Mouse (Mus musculus) forebrain, embryonic 12.5 days (tissue): ENCODE measurements around the gene Cenpo. TPM values are rescaled to one million over a fixed set of nuclear protein-coding genes. Genes with fewer than 3 reads are reported as not detected.
A peak's percentile ranks its signal among the peaks of the same experiment; 100 is the strongest.
"Not testable (repeated sequence)": the region's sequence is repeated elsewhere in the genome, so short reads cannot be mapped to it uniquely, and the experiment has no call there.

Experiments
- ATAC-seq: fragments of 200-750 bp; cut with Nextera tagmentation; 2 replicates; pipeline ENCODE4 v1.8.0; 2017; ENCODE audit warnings: moderate TSS enrichment; ENCODE audit not compliant: low FRiP score
- H3K27ac ChIP-seq: fragments of 300-500 bp; sonication (generic); 2 replicates; pipeline ENCODE4 v1.5.1; 2016; ENCODE audit warnings: mild to moderate bottlenecking
- H3K27me3 ChIP-seq: fragments of 300-500 bp; sonication (generic); 2 replicates; pipeline ENCODE4 v1.6.1; 2016; ENCODE audit warnings: mild to moderate bottlenecking
- H3K36me3 ChIP-seq: fragments of 300-500 bp; sonication (generic); replicated peaks from 2 replicates; pipeline ENCODE4 v1.6.1; 2016; ENCODE audit warnings: mild to moderate bottlenecking
- H3K4me1 ChIP-seq: fragments of 300-500 bp; sonication (generic); 2 replicates; pipeline ENCODE4 v1.6.1; 2016
- H3K4me2 ChIP-seq: fragments of 300-500 bp; sonication (generic); 2 replicates; pipeline ENCODE4 v1.6.1; 2016; ENCODE audit warnings: mild to moderate bottlenecking, moderate library complexity
- H3K4me3 ChIP-seq: fragments of 300-500 bp; sonication (generic); replicated peaks from 2 replicates; pipeline ENCODE4 v1.5.1; 2016; ENCODE audit warnings: mild to moderate bottlenecking
- H3K9ac ChIP-seq: fragments of 300-500 bp; sonication (generic); 2 replicates; pipeline ENCODE4 v1.6.1; 2016; ENCODE audit warnings: mild to moderate bottlenecking
- H3K9me3 ChIP-seq: fragments of 300-500 bp; sonication (generic); 2 replicates; pipeline ENCODE4 v1.6.1; 2016
- WGBS: fragments of 180-500 bp; shearing (Covaris S2); methylation state at CpG from one replicate; pipeline ENCODE4 v1.1.7; 2016; 5-methylcytosine and 5-hydroxymethylcytosine counted together
- polyA plus RNA-seq: library from polyadenylated mRNA; unstranded; fragments of >200 nt; fragmentation: Nextera tagmentation; extraction: Ambion mirVana; gene quantifications from 2 replicates; pipeline ENCODE4 v1.2.1, GENCODE M21; 2016

The Cenpo gene
- 16.3 and 17.7 TPM in 2 replicates for polyA plus RNA-seq

DNA sequence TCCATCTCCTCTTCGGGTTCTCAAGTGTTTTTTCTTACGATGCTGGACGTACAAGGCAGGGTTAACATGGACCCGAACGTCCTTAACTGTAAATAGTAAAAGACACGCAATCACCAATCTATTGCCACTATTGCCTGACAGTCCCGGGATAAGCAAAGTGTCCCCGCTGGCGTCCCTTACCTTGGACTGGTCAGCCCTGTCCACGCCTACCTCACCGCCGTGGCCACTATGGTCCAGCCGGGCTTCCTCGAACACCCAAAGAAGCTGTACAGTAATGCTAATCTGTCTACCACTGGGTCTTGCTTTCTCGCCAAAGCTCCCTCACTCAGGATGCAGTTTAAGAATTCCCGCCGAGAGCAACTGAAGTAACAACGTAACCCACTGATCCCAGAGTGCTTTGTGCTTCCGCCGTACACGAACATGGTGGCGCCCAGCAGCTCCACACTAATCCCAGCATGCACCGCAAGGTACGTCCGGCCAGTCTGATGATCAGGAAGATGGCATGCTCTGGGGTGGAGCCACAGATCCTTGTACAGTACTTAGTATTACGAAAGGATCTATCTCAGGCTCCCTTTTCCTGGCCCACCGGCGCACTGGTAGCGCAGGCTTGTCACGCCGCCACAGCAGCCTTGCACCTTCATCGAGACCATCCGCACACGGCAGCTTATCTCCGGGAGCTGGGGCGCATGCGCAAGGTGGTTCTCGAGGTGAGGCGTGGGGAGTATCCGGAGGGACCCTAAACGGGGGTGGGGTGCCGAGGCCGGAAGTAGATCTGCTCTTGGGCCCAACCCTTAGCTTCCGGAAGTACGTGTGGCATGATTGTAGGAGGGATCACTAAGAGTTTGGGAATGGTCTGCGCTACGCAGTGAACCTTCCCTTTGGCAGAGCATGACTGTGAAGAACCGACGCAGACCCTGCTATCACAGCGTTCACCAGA, at the start of gene Cenpo, which contains the start of gene Ptrhd1:
TSS of gene Cenpo (minus strand) at position 723 of the 937 bp plus-strand sequence.
TSS of gene Ptrhd1 (plus strand) at position 456 of the 937 bp plus-strand sequence.
- peak within 1 kb of the TSS; percentile 69 for H3K4me3 ChIP-seq
- H3K4me1 ChIP-seq: peaks cover 17% of the 10 kb centered on the region
- WGBS: under 1% methylated on average over 50 of the region's 50 CpGs
- no peaks in the 10 kb centered on the region for H3K27me3 ChIP-seq
- H3K4me2 ChIP-seq: peak within 1 kb of the TSS; percentile 66
- ATAC-seq: peak; percentile 99
- peak within 1 kb of the TSS; percentile 68 for H3K9ac ChIP-seq
- H3K36me3 ChIP-seq: peaks cover 15% of the 10 kb centered on the region
- peak within 1 kb of the TSS; percentile 92 for H3K27ac ChIP-seq
- H3K9me3 ChIP-seq: no peaks in the 10 kb centered on the region

DNA sequence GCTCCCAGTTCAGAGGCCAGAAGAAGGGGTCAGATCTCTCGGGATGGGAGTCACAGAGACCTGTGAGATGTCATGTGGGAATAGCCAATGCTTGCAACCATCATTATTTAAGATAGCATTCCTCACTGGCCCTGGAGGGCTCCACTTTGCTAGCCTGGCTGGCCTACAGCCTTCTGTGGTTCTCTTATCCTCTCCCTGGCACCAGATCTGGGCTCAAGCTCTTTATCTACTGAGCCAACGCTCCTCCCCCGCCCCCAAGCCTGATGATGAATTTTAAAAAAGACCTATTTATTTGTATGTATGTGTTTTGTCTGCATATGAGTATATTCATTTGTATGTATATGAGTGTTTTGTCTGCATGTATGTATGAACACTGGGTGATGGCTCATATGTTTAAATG, 45.8 kb upstream of the Cenpo start:
- no peaks in the 10 kb centered on the region for H3K27me3 ChIP-seq
- no peak overlapping the region for H3K27ac ChIP-seq
- 88% methylated on average over 3 of the region's 3 CpGs for WGBS
- no peak overlapping the region for H3K4me3 ChIP-seq
- no peak overlapping the region for H3K4me2 ChIP-seq
- no peaks in the 10 kb centered on the region for H3K9me3 ChIP-seq
- H3K9ac ChIP-seq: no peak overlapping the region
- H3K36me3 ChIP-seq: 0 out of 2 replicates have a peak, but pooled peaks cover under 1% of the 10 kb centered on the region
- no peak for ATAC-seq
- H3K4me1 ChIP-seq: no peaks in the 10 kb centered on the region

DNA sequence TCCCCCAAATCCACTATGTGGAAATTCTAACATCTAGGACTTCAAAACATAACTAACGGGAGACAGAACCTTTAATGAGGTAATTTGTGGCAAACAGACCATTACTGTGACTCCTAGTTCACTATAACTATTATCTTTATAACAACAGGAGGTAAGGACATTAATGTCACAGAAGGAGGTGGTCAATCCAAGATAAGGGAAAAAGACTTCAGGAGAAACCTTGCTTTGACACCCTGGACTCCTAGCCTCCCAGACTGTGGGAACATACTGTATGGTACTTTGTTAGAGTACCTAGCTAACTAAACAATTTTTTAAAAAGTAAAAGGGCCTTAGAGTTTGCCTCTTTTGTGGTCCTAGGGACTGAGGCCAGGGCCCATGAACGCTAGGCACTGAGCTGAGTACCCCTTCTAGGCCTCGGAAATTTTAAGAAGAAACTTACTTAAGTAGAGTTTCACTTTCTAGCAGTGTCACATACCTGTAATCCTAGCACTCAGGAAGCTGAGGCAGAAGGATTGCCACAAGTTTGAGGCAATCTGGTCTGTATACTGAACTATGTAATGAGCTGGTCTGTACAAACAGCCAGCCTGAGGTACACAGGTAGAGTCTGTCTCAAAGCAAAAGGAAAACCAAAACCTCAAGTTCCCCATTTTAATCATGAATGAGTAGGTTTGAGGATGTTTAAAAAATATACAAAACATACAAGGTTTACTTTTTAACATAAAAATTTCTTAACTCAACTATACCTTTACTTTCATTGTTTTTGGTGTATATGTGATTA, 45.1 kb upstream of the Cenpo start:
- no peaks in the 10 kb centered on the region for H3K4me1 ChIP-seq
- WGBS: 89% methylated on average over 3 of the region's 3 CpGs
- H3K4me2 ChIP-seq: no peak overlapping the region

DNA sequence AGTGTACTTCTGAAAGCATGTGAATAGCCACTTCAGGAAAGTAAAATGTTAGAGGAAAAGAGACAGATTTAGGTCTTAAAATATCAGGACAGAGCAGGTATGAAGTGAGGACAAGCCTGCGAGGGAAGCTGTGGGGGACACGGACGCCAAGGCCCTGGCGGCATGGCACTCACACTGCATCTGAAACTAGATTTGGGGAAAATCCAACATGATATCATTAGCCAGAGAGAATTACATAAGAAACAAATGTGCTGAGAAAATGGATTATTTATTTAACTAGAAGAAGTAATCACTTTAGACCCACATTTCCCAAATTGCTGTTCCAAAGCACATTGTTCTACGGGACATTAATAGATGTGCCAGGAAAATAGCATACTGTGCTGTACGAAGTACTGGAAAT, 37.0 kb upstream of the Cenpo start:
- WGBS: 92% methylated on average over 6 of the region's 6 CpGs
- no peaks in the 10 kb centered on the region for H3K9me3 ChIP-seq
- no peak for ATAC-seq
- H3K27ac ChIP-seq: no peak overlapping the region
- H3K4me2 ChIP-seq: no peak overlapping the region
- no peak overlapping the region for H3K9ac ChIP-seq
- no peak overlapping the region for H3K4me3 ChIP-seq
- H3K27me3 ChIP-seq: no peaks in the 10 kb centered on the region
- peaks cover 40% of the 10 kb centered on the region for H3K36me3 ChIP-seq
- no peaks in the 10 kb centered on the region for H3K4me1 ChIP-seq

More for the DNA sequence above, 45.1 kb upstream of the Cenpo start:
- no peak overlapping the region for H3K27ac ChIP-seq
- no peaks in the 10 kb centered on the region for H3K27me3 ChIP-seq
- H3K4me3 ChIP-seq: no peak overlapping the region
- no peak overlapping the region for H3K9ac ChIP-seq
- H3K36me3 ChIP-seq: peaks cover 6% of the 10 kb centered on the region
- H3K9me3 ChIP-seq: no peaks in the 10 kb centered on the region
- no peak for ATAC-seq

DNA sequence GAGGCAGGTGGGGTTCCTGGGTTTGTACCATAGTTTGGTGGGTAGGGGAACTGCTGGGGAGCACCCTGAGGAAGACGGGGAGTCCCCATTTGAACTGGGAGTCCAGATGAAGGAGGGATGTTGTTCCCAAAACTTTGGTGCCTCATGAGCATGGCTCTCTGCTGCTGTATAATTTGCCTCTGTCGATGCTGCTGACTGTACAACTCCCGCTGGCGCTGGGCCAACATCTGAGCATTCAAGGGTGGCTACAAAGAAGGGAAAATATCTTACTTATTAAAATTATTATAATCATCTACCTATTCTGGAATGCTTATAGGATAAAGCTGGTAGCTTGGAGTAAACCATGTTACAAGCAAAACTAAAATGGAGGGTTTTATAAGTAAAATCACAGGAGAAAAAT, 33.7 kb upstream of the Cenpo start:
- Histone ChIP-seq H3K36me3 (peaks cover 40% of the 10 kb centered on the region), H3K9me3 (no peaks in the 10 kb centered on the region), H3K27me3 (no peaks in the 10 kb centered on the region), H3K27ac (no peak overlapping the region), H3K4me3 (no peak overlapping the region), H3K9ac (no peak overlapping the region), H3K4me2 (no peak overlapping the region), H3K4me1 (no peaks in the 10 kb centered on the region)
- 92% methylated on average over 4 of the region's 4 CpGs for WGBS
- no peak for ATAC-seq

DNA sequence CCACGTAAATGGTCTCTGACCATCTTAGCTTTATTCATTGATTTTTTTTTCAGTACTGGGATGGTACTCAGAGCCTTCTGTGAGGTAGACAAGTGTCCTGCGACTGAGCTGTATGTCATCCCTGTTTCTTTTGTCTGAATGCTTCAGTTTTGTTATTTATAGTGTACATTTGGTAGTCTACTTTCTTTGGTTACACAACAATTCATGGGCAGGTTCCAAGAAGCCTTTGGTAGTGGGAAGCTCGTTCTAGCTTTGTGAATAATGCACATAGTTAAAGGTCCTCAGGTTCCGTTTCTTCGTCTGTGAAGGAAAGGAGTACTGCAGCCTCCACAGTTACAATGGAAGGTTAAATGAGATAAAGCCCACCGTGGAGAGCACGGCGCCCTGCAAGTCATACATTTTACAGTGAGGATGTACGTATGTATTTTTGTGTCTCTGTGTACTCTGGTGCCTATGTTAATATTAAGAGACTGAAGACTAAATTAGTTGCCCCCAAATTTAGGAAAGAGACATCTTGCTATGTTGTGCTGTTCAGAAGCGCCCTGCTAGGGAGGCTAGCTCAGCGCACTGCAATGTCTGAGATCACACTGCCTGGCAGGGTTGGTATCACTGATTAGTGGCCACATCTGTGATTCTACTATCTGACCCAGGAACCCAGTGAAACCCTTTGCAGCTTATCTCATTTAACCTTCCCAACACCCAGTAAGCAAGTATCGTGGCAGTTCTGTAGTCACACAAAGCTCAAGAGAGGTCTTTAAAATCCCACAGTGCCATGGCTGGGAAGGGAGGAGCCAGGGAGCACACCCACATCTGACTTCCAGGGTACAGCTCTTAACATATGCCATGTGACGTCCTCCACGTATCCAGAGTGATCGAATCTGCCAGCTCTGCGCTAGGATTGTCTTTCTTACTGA, 18.9 kb upstream of the Cenpo start:
- Histone ChIP-seq H3K9ac (no peak overlapping the region), H3K4me1 (no peaks in the 10 kb centered on the region), H3K4me3 (no peak overlapping the region), H3K36me3 (peaks cover 33% of the 10 kb centered on the region), H3K9me3 (no peaks in the 10 kb centered on the region), H3K27ac (no peak overlapping the region), H3K4me2 (no peak overlapping the region), H3K27me3 (no peaks in the 10 kb centered on the region)
- 89% methylated on average over 16 of the region's 16 CpGs for WGBS
- ATAC-seq: no peak

DNA sequence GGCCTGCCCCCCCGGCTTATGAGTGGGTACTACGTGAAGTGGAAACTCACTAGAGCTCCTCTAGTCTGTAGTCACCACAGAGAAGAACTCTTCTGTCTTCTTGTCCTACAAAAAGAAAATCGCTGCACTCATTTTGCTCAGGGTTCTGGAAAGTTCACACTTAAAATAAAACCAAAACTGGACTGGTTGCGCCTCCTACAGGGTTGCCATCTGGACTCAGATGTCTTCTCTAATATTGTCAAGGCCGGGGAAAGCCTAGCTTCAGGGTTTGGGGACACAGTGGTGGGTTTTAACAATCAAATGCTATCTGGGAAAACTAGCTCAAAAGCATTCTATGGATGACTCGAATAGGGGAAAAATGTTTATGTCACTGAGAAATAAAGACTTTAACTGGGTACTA, 15.7 kb upstream of the Cenpo start:
- H3K27me3 ChIP-seq: no peaks in the 10 kb centered on the region
- no peak for ATAC-seq
- H3K27ac ChIP-seq: no peak overlapping the region
- no peak overlapping the region for H3K4me3 ChIP-seq
- H3K9me3 ChIP-seq: no peaks in the 10 kb centered on the region
- no peak overlapping the region for H3K9ac ChIP-seq
- no peak overlapping the region for H3K4me2 ChIP-seq
- H3K4me1 ChIP-seq: no peaks in the 10 kb centered on the region
- peaks cover 23% of the 10 kb centered on the region for H3K36me3 ChIP-seq
- 88% methylated on average over 6 of the region's 6 CpGs for WGBS

DNA sequence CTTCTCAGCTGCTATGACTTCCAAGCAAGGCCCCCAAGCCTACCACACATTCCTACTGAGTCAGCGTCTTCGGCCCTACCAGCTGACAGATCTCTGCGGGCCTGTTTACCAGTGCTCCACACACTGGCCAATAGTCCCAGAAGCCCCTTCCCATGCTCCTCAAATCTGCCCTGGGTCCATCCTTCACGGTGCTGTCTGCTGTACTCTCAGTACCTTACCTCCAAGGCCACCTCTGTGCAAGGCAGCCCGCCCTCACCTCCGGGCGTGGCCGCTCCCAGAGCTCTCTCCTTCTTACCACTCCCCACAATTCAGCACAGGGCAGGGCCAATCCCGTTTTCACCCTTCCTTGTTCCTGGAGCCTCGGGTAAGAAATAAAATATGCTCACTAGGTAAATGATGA, 11.6 kb upstream of the Cenpo start:
- no peaks in the 10 kb centered on the region for H3K27me3 ChIP-seq
- no peak overlapping the region for H3K9ac ChIP-seq
- no peaks in the 10 kb centered on the region for H3K9me3 ChIP-seq
- peaks cover 5% of the 10 kb centered on the region for H3K36me3 ChIP-seq
- H3K4me3 ChIP-seq: no peak overlapping the region
- WGBS: 89% methylated on average over 10 of the region's 10 CpGs
- H3K4me2 ChIP-seq: no peak overlapping the region
- no peaks in the 10 kb centered on the region for H3K4me1 ChIP-seq
- no peak for ATAC-seq
- no peak overlapping the region for H3K27ac ChIP-seq

DNA sequence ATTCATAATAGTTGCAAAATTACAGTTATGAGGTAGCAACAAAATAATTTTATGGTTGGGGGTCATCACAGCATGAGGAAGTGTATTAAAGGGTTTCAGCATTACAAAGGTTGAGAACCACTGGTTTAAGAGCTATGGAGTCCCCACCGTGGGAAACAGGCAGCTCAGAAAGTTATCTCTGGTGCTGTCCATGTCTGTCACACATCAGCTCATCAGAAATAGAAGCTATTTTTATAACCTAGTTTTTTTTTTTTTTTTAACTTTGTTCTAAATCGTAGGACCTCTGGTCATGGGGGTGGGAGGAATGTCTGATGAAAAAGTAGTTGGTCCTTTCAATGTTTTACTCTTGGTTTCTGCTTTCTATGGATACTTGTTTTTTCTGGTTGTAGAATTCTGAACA, 9.7 kb upstream of the Cenpo start:
- Histone ChIP-seq H3K36me3 (peaks cover 3% of the 10 kb centered on the region), H3K4me2 (no peak overlapping the region), H3K9me3 (no peaks in the 10 kb centered on the region), H3K4me3 (no peak overlapping the region), H3K4me1 (no peaks in the 10 kb centered on the region), H3K9ac (no peak overlapping the region), H3K27me3 (no peaks in the 10 kb centered on the region), H3K27ac (no peak overlapping the region)
- no peak for ATAC-seq
- 86% methylated on average over 2 of the region's 2 CpGs for WGBS

DNA sequence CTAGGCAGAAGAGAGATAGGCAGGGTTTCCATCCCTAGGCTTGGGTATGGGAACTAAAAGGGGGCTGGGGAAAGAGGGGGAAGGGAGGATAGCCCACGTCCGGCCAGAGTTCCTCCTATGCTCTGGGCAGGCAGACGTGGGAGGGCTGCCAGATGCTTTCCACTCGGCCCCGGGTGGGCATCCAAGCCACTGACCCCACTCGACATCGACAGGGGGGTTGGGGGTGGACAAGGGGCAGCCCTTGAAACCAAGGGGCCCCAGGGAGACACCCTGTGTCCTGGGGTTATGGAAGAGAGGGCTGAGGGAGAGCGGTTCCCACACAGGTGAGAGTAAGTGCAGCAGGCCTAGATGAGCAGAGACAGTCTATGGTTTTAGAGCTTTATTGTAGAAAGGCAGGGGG, 6.2 kb upstream of the Cenpo start:
- not testable (repeated sequence) for H3K9me3 ChIP-seq, H3K27ac ChIP-seq, H3K27me3 ChIP-seq, H3K36me3 ChIP-seq, H3K4me3 ChIP-seq, ATAC-seq, H3K4me2 ChIP-seq, H3K9ac ChIP-seq, H3K4me1 ChIP-seq
- 81% methylated on average over 8 of the region's 8 CpGs for WGBS

DNA sequence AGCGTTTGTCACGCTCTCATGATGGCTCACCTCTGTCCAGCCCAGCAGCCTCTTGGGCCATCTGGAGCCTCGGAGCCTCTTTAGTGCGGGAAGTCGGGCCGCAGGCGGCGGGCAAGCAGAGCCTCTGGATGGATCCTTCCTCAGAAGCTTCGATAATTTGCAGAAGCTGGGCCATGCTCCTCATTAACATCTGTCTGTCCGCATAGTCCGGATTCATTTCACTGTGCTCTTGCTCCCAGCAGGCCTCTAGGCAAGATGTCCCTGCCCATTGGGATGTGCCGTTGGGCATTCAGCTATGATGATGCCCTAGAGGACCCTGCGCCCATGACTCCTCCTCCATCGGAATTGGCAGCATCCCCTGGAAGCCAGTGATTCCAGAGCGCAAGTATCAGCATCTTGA, 3.4 kb upstream of the Cenpo start:
- no peaks in the 10 kb centered on the region for H3K9me3 ChIP-seq
- WGBS: 96% methylated on average over 15 of the region's 15 CpGs
- no peak overlapping the region for H3K4me2 ChIP-seq
- no peak overlapping the region for H3K4me3 ChIP-seq
- no peak overlapping the region for H3K9ac ChIP-seq
- H3K36me3 ChIP-seq: no peaks in the 10 kb centered on the region
- no peak for ATAC-seq
- no peaks in the 10 kb centered on the region for H3K27me3 ChIP-seq
- H3K4me1 ChIP-seq: peaks cover 13% of the 10 kb centered on the region
- no peak overlapping the region for H3K27ac ChIP-seq

DNA sequence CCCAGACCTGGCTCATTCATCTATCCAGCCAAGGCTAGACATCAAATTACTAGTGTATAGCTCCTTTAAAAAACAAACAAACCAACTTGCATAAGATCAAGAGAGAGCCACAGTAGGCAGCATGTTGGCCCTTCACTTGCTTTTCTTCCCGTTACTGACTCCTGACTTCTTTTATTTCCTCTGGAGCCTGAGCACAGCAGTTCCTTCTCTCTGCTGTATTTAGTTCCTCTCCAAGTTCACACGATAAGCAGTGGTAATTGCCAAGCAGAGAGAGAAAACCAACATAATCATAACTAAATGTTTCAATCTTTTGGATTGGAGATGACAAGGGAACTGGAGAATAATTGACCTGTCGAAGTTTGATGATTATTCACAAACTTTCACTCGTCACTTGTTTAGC, 1.3 kb downstream of the Cenpo start:
- Histone ChIP-seq H3K9ac (peak overlapping the region; percentile 68; the same call in 1 of the 2 replicates), H3K4me2 (peak overlapping the region; percentile 66), H3K36me3 (peaks cover 20% of the 10 kb centered on the region), H3K4me3 (peak overlapping the region; percentile 69), H3K27ac (no peak overlapping the region), H3K27me3 (no peaks in the 10 kb centered on the region), H3K9me3 (no peaks in the 10 kb centered on the region), H3K4me1 (peaks cover 17% of the 10 kb centered on the region)
- 55% methylated on average over 4 of the region's 4 CpGs for WGBS
- ATAC-seq: no peak
